Mouse (Mus musculus) limb, embryonic 12.5 days (tissue): ENCODE data around the gene Plekhm1. TPM values are rescaled to one million over a fixed set of nuclear protein-coding genes. Genes with fewer than 3 reads are reported as not detected.

Experiments
- ATAC-seq: fragments of 200-750 bp; cut with Nextera tagmentation; 2 replicates; pipeline ENCODE4 v1.8.0; 2017; ENCODE audit warnings: low read depth, moderate TSS enrichment; ENCODE audit not compliant: insufficient number of reproducible peaks, insufficient read depth, low FRiP score, low TSS enrichment
- H3K27ac ChIP-seq: fragments of 300-500 bp; sonication (generic); 2 replicates; pipeline ENCODE4 v1.5.1; 2016; ENCODE audit warnings: mild to moderate bottlenecking, moderate library complexity
- H3K27me3 ChIP-seq: fragments of 300-500 bp; sonication (generic); 2 replicates; pipeline ENCODE4 v1.6.1; 2016; ENCODE audit warnings: mild to moderate bottlenecking, moderate library complexity
- H3K36me3 ChIP-seq: fragments of 300-500 bp; sonication (generic); 2 replicates; pipeline ENCODE4 v1.6.1; 2016; ENCODE audit warnings: mild to moderate bottlenecking, moderate library complexity
- H3K4me1 ChIP-seq: fragments of 300-500 bp; sonication (generic); replicated peaks from 2 replicates; pipeline ENCODE4 v1.6.1; 2016
- H3K4me2 ChIP-seq: fragments of 300-500 bp; sonication (generic); 2 replicates; pipeline ENCODE4 v1.6.1; 2016; ENCODE audit warnings: mild to moderate bottlenecking, moderate library complexity
- H3K4me3 ChIP-seq: fragments of 300-500 bp; sonication (generic); replicated peaks from 2 replicates; pipeline ENCODE4 v1.5.1; 2016; ENCODE audit warnings: mild to moderate bottlenecking
- H3K9ac ChIP-seq: fragments of 300-500 bp; sonication (generic); replicated peaks from 2 replicates; pipeline ENCODE4 v1.6.1; 2016; ENCODE audit warnings: mild to moderate bottlenecking, moderate library complexity
- H3K9me3 ChIP-seq: fragments of 300-500 bp; sonication (generic); 2 replicates; pipeline ENCODE4 v1.6.1; 2016; ENCODE audit warnings: mild to moderate bottlenecking, moderate library complexity
- WGBS: fragments of 180-500 bp; shearing (Covaris S2); methylation state at CpG from one replicate; pipeline ENCODE4 v1.1.7; 2016; 5-methylcytosine and 5-hydroxymethylcytosine counted together
- polyA plus RNA-seq: library from polyadenylated mRNA; unstranded; fragments of >200 nt; fragmentation: Nextera tagmentation; extraction: Ambion mirVana; gene quantifications from 2 replicates; pipeline ENCODE4 v1.2.1, GENCODE M21; 2016

The Plekhm1 gene
- polyA plus RNA-seq, 1 experiment from 2014 or later, result 7.8 TPM

DNA sequence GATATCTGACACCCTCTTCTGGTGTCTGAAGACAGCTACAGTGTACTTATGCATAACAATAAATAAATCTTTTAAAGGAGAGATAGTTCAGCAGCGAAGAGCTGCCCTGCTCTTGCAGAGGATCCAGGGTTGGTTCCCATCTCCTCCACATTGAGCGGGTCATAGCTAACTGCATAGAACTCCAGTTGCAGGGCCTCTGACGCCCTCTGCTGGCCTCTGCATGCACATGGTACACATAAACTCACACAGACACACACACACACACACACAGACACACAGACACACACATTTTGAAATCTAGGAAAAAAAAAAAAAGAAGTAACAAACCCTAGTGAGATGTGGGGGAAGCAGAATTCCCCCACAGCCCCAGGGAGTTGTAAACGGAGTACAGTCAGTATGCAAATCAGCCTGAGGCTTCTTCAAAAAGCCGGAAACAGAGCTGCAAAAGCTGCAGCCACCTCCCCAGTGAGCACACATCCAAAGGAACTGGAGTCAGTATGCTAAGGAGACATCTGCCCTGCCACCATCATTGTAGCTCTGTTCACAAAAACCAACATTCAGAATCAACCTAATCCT is 60.2 kb downstream of the Plekhm1 start:
- no peak for ATAC-seq
- Histone ChIP-seq H3K4me1 (peaks cover 16% of the 10 kb centered on the region), H3K4me3 (no peak overlapping the region), H3K36me3 (no peaks in the 10 kb centered on the region), H3K27ac (no peak overlapping the region), H3K9ac (no peak overlapping the region), H3K4me2 (no peak overlapping the region), H3K9me3 (peaks cover 8% of the 10 kb centered on the region), H3K27me3 (peaks cover 35% of the 10 kb centered on the region)
- WGBS, result 82% methylated on average over 5 of the region's 5 CpGs

DNA sequence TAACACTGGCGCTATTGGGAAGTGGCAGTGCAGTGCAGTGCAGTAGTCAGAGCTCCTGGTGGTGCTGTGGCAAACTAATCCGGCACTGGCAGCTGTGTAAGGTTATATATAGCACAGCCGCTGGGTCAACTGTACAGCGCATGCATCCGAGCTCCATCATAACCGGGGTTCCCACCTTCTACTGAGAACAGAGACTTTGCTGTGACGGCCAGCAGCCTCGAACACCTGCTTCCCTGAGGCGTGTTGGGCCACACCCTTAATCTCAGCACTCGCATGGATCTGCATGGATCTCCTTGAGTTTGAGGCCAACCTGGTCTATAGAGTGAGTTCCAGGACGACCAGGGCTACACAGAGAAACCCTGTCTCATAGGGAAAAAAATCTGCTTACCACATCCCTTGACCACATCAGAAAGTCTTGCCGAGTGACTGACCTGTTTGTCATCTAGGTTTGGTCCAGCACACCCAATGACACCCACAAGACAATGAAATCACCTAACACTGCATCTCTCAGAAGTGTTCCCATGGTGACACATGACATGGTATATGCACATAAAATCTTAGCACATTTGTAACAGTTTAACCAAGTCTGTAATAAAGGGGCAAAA is 61.7 kb downstream of the Plekhm1 start:
- peaks cover 10% of the 10 kb centered on the region for H3K4me1 ChIP-seq
- H3K4me2 ChIP-seq, result no peak overlapping the region
- no peak overlapping the region for H3K9ac ChIP-seq
- H3K27me3 ChIP-seq, result peaks cover 23% of the 10 kb centered on the region
- no peaks in the 10 kb centered on the region for H3K36me3 ChIP-seq
- no peak overlapping the region for H3K4me3 ChIP-seq
- H3K9me3 ChIP-seq, result peaks cover 8% of the 10 kb centered on the region
- ATAC-seq, result no peak
- WGBS, result 85% methylated on average over 12 of the region's 12 CpGs
- no peak overlapping the region for H3K27ac ChIP-seq

DNA sequence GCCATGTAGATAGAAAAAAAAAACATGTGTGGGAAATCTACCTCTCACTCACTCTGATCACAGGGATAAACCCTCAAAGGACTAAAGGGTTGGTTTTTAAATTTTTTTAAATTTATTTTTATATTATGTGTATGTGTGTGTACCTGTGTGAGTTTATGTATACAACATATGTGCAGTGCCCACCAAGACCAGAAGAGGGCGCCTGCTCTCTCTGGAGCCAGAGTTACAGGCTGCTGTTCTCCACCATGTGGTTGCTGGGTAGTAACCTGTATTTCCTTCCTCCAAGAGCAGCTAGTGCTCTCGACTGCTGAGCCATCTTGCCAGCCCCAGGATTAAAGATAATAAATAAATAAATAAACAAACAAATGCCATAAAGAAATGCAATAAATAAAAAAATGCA is 62.8 kb downstream of the Plekhm1 start:
- Histone ChIP-seq H3K9ac (no peak overlapping the region), H3K9me3 (peaks cover 8% of the 10 kb centered on the region), H3K4me1 (no peaks in the 10 kb centered on the region), H3K4me3 (no peak overlapping the region), H3K27ac (no peak overlapping the region), H3K4me2 (no peak overlapping the region), H3K27me3 (peaks cover 13% of the 10 kb centered on the region), H3K36me3 (no peaks in the 10 kb centered on the region)
- WGBS, result 76% methylated on average over 2 of the region's 2 CpGs
- no peak for ATAC-seq

DNA sequence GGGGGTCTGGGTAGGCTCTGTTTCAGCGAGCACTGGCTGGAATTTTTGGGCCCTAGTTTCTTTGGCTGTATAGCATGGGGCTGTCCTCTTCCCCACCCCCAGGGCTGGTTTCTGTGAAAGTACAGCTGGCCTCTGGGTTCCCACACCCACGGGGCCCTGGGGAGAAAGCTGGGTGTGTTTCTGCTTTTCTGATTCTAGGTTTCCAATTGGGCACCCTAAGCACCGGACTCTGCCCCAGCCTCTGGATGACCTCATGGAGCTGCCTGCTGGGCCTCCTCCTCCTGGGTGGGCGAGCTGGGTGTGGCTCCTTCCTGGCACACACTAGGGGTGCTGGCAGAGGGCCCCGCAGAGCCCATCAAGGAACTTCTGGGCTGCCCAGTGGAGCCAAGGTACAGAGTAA is 65.8 kb downstream of the Plekhm1 start:
- Histone ChIP-seq H3K9me3 (no peaks in the 10 kb centered on the region), H3K9ac (no peak overlapping the region), H3K27me3 (peaks cover 6% of the 10 kb centered on the region), H3K27ac (no peak overlapping the region), H3K4me1 (no peaks in the 10 kb centered on the region), H3K4me2 (no peak overlapping the region), H3K4me3 (no peak overlapping the region), H3K36me3 (no peaks in the 10 kb centered on the region)
- WGBS, result 74% methylated on average over 5 of the region's 5 CpGs
- no peak for ATAC-seq

DNA sequence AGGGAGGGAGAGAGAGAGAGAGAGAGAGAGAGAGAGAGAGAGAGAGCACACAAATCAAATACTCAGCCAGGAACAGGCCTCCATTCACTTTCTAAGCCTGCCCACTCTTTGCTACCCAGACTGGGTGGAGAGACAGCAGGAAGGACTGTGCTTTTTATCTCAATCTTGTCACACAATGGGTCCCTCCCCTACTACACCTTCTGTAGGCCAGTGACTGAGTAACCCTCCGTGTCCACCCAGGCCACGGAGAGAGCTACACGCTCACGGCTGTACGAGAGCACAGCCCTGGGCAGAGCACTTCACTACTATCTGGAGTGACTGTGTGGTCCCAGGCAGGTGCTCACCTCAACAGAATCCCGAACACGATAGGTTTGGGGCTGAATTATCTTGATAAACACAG is 66.3 kb downstream of the Plekhm1 start:
- no peak for ATAC-seq
- Histone ChIP-seq H3K4me3 (no peak overlapping the region), H3K27ac (no peak overlapping the region), H3K4me2 (no peak overlapping the region), H3K9me3 (no peaks in the 10 kb centered on the region), H3K36me3 (no peaks in the 10 kb centered on the region), H3K4me1 (no peaks in the 10 kb centered on the region), H3K9ac (no peak overlapping the region), H3K27me3 (peaks cover 6% of the 10 kb centered on the region)
- 87% methylated on average over 7 of the region's 7 CpGs for WGBS

DNA sequence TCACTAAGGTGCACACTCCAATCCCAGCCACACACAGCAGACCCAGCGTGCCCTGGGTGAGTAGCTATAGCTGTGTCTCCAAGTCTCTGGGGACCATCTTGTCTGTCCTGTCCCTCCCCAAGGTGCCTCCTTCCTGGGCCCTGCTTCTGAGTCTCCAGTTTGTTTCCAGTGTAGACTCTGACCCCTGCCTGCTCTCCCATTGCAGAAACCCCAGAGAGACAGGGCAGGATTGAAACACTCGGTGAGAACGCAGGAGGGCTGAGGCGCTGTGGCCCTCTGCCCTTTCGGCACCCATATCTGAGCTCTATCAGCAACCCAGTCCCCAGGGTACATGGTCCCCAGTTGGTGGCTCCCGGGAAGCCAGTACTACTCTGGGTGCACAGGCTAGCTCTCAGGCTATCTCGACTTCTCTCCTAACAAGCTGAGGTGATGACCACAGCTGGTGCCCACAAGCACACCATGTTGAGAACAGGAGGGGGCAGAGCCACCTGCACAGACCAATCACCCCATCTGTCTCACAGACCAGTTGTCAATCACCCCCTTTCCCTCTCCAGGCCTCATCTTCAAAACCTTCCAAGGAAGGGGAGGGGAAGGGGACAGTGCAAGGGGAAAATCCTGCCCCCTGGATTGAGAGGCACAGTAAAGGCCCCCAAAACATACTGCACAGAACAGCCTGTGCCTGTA is 66.9 kb downstream of the Plekhm1 start:
- Histone ChIP-seq H3K9me3 (no peaks in the 10 kb centered on the region), H3K27ac (no peak overlapping the region), H3K4me2 (no peak overlapping the region), H3K4me3 (no peak overlapping the region), H3K27me3 (peaks cover 3% of the 10 kb centered on the region), H3K36me3 (no peaks in the 10 kb centered on the region), H3K4me1 (peaks cover 3% of the 10 kb centered on the region; the same call in 1 of the 2 replicates), H3K9ac (no peak overlapping the region)
- WGBS, result 81% methylated on average over 7 of the region's 7 CpGs
- no peak for ATAC-seq

DNA sequence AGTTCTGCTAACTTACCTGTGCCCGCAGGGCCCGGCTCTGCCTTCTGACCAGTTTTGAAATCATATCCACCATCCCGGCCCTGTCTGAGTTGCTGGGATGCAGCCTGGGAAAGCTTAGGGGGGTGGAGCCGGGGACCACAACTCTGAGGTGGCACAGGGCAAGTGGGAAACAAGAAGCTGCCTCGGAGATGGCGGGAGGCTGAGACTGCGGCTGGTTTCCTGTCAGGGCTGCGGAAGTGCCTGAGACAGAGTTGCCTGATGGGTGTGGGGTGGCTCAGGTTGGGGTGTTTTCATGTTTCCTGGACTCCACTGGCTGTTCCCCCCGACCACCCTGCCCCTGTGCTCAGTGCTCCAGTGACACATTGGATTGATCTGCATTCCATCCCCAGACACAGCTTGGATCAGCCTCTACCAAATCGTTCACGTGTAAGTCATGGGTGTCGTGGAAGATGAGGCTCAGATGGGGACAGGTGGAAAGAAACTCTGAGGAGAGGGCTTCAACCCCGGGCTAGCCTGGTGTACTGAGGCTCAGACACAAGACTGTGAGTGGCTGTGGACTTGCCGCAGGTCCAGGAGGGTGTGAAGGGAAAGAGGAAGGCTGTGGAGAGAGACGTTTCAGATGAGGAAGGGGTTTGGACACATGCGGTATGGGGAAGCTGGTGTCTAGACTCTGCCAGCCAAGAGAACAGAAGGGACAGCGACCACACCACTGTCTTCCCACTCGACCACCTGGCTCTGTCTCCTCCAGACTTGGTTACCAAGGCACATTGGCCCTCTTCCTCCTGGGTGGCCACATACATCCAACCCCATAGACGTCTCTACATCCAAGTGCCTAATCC is 67.8 kb downstream of the Plekhm1 start:
- Histone ChIP-seq H3K9me3 (no peaks in the 10 kb centered on the region), H3K36me3 (no peaks in the 10 kb centered on the region), H3K4me3 (no peak overlapping the region), H3K4me1 (peaks cover 11% of the 10 kb centered on the region), H3K9ac (no peak overlapping the region), H3K27ac (no peak overlapping the region), H3K27me3 (peaks cover 11% of the 10 kb centered on the region), H3K4me2 (no peak overlapping the region)
- ATAC-seq, result no peak
- 69% methylated on average over 19 of the region's 19 CpGs for WGBS

DNA sequence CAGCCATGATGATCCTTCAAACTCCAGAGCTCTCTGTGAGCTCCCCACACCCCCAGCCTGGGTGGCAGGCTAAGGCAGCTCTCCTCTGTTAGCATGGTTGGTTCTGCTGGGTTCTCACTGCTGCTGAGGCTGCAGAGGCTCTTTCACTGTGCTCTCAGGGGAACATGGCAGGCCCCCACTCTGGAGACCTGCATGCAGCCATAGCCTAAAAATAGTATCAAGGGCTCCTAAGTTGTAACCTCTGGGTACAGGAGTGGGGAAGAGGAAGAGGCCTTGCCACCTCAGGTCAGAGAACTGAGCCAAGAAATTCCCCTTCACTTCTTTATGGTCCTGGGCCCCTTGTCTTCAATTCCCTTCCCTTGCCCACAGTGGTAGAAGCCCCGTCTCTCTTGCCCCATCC is 68.6 kb downstream of the Plekhm1 start:
- Histone ChIP-seq H3K4me2 (no peak overlapping the region), H3K9me3 (no peaks in the 10 kb centered on the region), H3K27me3 (peaks cover 19% of the 10 kb centered on the region), H3K36me3 (no peaks in the 10 kb centered on the region), H3K4me3 (no peak overlapping the region), H3K27ac (no peak overlapping the region), H3K9ac (no peak overlapping the region), H3K4me1 (peaks cover 15% of the 10 kb centered on the region)
- WGBS, result 81% methylated on average over 1 of the region's 1 CpGs
- no peak for ATAC-seq

DNA sequence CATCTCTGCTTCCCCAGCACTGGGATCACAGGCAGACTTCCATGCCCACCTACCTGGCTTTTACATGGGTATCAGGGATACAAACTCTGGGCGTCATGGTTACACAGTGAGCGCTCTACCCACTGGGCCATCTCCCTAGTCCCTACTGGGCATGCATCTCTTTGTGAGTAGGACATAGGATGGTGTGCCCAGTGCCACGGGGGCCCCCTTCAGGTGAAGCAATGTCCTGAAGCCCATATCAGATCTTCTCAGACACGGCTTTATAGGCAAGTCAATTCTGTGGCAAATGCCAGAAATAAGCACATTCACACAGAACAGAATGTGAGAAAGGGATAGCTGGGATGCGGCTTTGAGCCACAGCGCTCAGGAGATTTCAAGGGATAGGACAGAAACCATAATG is 69.4 kb downstream of the Plekhm1 start:
- H3K9ac ChIP-seq, result no peak overlapping the region
- no peak overlapping the region for H3K4me3 ChIP-seq
- peaks cover 15% of the 10 kb centered on the region for H3K4me1 ChIP-seq
- H3K9me3 ChIP-seq, result no peaks in the 10 kb centered on the region
- no peak overlapping the region for H3K27ac ChIP-seq
- no peaks in the 10 kb centered on the region for H3K36me3 ChIP-seq
- 88% methylated on average over 6 of the region's 6 CpGs for WGBS
- no peak for ATAC-seq
- peaks cover 26% of the 10 kb centered on the region for H3K27me3 ChIP-seq
- no peak overlapping the region for H3K4me2 ChIP-seq

DNA sequence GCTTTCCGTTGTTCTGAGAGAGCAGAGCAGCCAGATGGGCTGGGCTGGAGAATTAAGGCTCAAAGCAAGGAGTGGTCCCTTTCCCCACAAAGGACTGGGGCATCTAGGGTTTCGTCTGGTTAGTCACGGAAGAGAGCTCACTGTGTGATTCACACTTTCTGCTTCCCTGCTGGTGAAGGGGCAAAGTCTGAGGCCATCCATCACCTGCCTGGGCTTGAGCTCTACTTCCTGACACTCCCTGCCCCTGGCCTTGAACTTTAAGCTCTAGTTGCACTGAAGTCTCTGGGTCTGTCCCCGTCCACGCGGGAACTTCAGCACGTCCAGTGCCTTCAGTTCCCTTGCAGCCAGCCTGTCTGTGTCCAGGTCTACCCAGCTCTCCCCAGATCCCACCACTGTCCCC is 71.8 kb downstream of the Plekhm1 start:
- ATAC-seq, result no peak
- peaks cover 15% of the 10 kb centered on the region for H3K4me1 ChIP-seq
- H3K9ac ChIP-seq, result no peak overlapping the region
- no peaks in the 10 kb centered on the region for H3K9me3 ChIP-seq
- WGBS, result 34% methylated on average over 7 of the region's 7 CpGs
- no peak overlapping the region for H3K27ac ChIP-seq
- H3K27me3 ChIP-seq, result peaks cover 35% of the 10 kb centered on the region
- 0 out of 2 replicates have a peak overlapping the region, but pooled peaks have one; percentile 50 for H3K4me2 ChIP-seq
- no peaks in the 10 kb centered on the region for H3K36me3 ChIP-seq
- H3K4me3 ChIP-seq, result no peak overlapping the region

DNA sequence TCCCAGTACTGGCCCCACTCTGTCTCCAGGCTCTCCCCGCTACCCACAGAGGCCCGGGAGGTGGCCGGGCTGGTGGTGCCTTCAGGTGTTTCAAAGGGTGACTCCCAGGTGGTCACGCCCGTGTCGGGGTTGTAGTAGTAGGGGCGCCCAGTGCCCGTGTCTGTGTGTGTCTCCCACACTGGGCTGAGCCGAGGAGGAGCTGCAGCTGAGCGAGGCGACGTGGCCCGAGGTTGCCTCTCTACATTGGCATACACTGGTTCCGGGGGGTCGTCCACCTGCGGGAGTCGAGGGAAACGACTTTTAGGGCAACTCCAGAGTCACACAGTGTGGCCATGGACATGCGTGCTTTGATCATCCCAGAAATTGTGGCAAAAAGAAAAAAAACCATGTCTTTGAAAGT is 72.4 kb downstream of the Plekhm1 start:
- WGBS, result 54% methylated on average over 19 of the region's 19 CpGs
- Histone ChIP-seq H3K9me3 (no peaks in the 10 kb centered on the region), H3K36me3 (no peaks in the 10 kb centered on the region), H3K27me3 (peaks cover 41% of the 10 kb centered on the region), H3K4me3 (peak overlapping the region; percentile 24; the same call in 1 of the 2 replicates), H3K9ac (no peak overlapping the region; the same call in 1 of the 2 replicates), H3K4me2 (peak overlapping the region; percentile 50), H3K4me1 (peaks cover 15% of the 10 kb centered on the region), H3K27ac (no peak overlapping the region)
- no peak for ATAC-seq
